Mouse (Mus musculus) heart, embryonic 10.5 days (tissue): Measurements from ENCODE around the gene Mrpl54. TPM values are rescaled to one million over a fixed set of nuclear protein-coding genes. Genes with fewer than 3 reads are reported as not detected.

Experiments
- DNase-seq: peaks from one replicate; pipeline ENCODE4 v3.0.0-alpha.2; 2017; ENCODE audit warnings: low spot score
- H3K27ac ChIP-seq: fragments of 300-500 bp; sonication (generic); 2 replicates; pipeline ENCODE4 v1.5.1; 2016; ENCODE audit warnings: mild to moderate bottlenecking
- H3K27me3 ChIP-seq: fragments of 300-500 bp; sonication (generic); 2 replicates; pipeline ENCODE4 v1.6.1; 2016; ENCODE audit warnings: mild to moderate bottlenecking; ENCODE audit not compliant: poor library complexity, insufficient read depth, severe bottlenecking
- H3K36me3 ChIP-seq: fragments of 300-500 bp; sonication (generic); 2 replicates; pipeline ENCODE4 v1.6.1; 2016; ENCODE audit warnings: mild to moderate bottlenecking, moderate library complexity
- H3K4me1 ChIP-seq: fragments of 300-500 bp; sonication (generic); 2 replicates; pipeline ENCODE4 v1.6.1; 2016; ENCODE audit warnings: mild to moderate bottlenecking
- H3K4me3 ChIP-seq: fragments of 300-500 bp; sonication (generic); 2 replicates; pipeline ENCODE4 v1.5.1; 2016; ENCODE audit warnings: mild to moderate bottlenecking, moderate library complexity
- H3K9me3 ChIP-seq: fragments of 300-500 bp; sonication (generic); 2 replicates; pipeline ENCODE4 v1.6.1; 2016; ENCODE audit warnings: mild to moderate bottlenecking, moderate library complexity
- WGBS: fragments of 180-500 bp; shearing (Covaris S2); methylation state at CpG from one replicate; pipeline ENCODE4 v1.1.7; 2016; 5-methylcytosine and 5-hydroxymethylcytosine counted together
- polyA plus RNA-seq: library from polyadenylated mRNA; unstranded; fragments of >200 nt; fragmentation: Nextera tagmentation; extraction: Ambion mirVana; gene quantifications from 2 replicates; pipeline ENCODE4 v1.2.1, GENCODE M21; 2016

The Mrpl54 gene
- polyA plus RNA-seq, 1 experiment from 2014 or later = 285 TPM

- no peak within 1 kb of the TSS for H3K27ac ChIP-seq
- H3K36me3 ChIP-seq = peaks cover 6% of the 10 kb centered on the region; the same call in 1 of the 2 replicates
- H3K4me3 ChIP-seq = peak within 1 kb of the TSS; percentile 79; the same call in 1 of the 2 replicates
- no peaks in the 10 kb centered on the region for H3K9me3 ChIP-seq
- H3K27me3 ChIP-seq = peaks cover 46% of the 10 kb centered on the region
- no peak for DNase-seq
- 71% methylated on average over 9 of the region's 9 CpGs for WGBS
- peaks cover 46% of the 10 kb centered on the region for H3K4me1 ChIP-seq
Observed at GRCm38 (mm10) chr10:81291511-81292104, 24.9 kb upstream of the Mrpl54 start, which contains the start of gene Tjp3. Gene Tjp3 (minus strand): TSS chr10:81291581.

GRCm38 (mm10) chr10:81290698-81291460, 24.1 kb upstream of the Mrpl54 start:
- H3K4me1 ChIP-seq = peaks cover 48% of the 10 kb centered on the region
- DNase-seq = no peak
- H3K9me3 ChIP-seq = no peaks in the 10 kb centered on the region
- H3K36me3 ChIP-seq = peaks cover 3% of the 10 kb centered on the region; the same call in 1 of the 2 replicates
- 23% methylated on average over 24 of the region's 24 CpGs for WGBS
- H3K27ac ChIP-seq = no peak overlapping the region
- H3K4me3 ChIP-seq = no peak overlapping the region
- peaks cover 49% of the 10 kb centered on the region for H3K27me3 ChIP-seq

- no peaks in the 10 kb centered on the region for H3K36me3 ChIP-seq
- H3K9me3 ChIP-seq = no peaks in the 10 kb centered on the region
- H3K4me3 ChIP-seq = 0 out of 2 replicates have a peak overlapping the region, but pooled peaks have one; percentile 1
- H3K4me1 ChIP-seq = peaks cover 47% of the 10 kb centered on the region
- DNase-seq = no peak
- 59% methylated on average over 14 of the region's 14 CpGs for WGBS
- no peak overlapping the region for H3K27ac ChIP-seq
- H3K27me3 ChIP-seq = peaks cover 58% of the 10 kb centered on the region
Observed at GRCm38 (mm10) chr10:81289811-81290210, 23.1 kb upstream of the Mrpl54 start.

GRCm38 (mm10) chr10:81289278-81289677, 22.5 kb upstream of the Mrpl54 start:
- Histone ChIP-seq H3K9me3 (no peaks in the 10 kb centered on the region), H3K4me3 (no peak overlapping the region; the same call in 1 of the 2 replicates), H3K36me3 (no peaks in the 10 kb centered on the region), H3K4me1 (peaks cover 44% of the 10 kb centered on the region), H3K27me3 (peaks cover 63% of the 10 kb centered on the region), H3K27ac (no peak overlapping the region)
- WGBS = 4% methylated on average over 7 of the region's 7 CpGs
- DNase-seq = peak; percentile 86

- H3K27me3 ChIP-seq = peaks cover 70% of the 10 kb centered on the region
- DNase-seq = no peak
- no peak overlapping the region for H3K27ac ChIP-seq
Observed at GRCm38 (mm10) chr10:81288601-81289000, 21.9 kb upstream of the Mrpl54 start.

GRCm38 (mm10) chr10:81287513-81288157, 20.9 kb upstream of the Mrpl54 start:
- no peak overlapping the region for H3K27ac ChIP-seq
- no peaks in the 10 kb centered on the region for H3K36me3 ChIP-seq
- no peaks in the 10 kb centered on the region for H3K9me3 ChIP-seq
- WGBS = 49% methylated on average over 8 of the region's 8 CpGs
- no peak overlapping the region for H3K4me3 ChIP-seq
- no peak for DNase-seq
- H3K4me1 ChIP-seq = peaks cover 30% of the 10 kb centered on the region
- peaks cover 80% of the 10 kb centered on the region for H3K27me3 ChIP-seq

More at GRCm38 (mm10) chr10:81288601-81289000, 21.9 kb upstream of the Mrpl54 start:
- no peaks in the 10 kb centered on the region for H3K9me3 ChIP-seq
- WGBS = 24% methylated on average over 6 of the region's 6 CpGs
- 0 out of 2 replicates have a peak overlapping the region, but pooled peaks have one; percentile 3 for H3K4me3 ChIP-seq
- no peaks in the 10 kb centered on the region for H3K36me3 ChIP-seq
- H3K4me1 ChIP-seq = peaks cover 37% of the 10 kb centered on the region

- Histone ChIP-seq H3K4me3 (no peak overlapping the region), H3K9me3 (no peaks in the 10 kb centered on the region), H3K4me1 (peaks cover 30% of the 10 kb centered on the region), H3K36me3 (no peaks in the 10 kb centered on the region), H3K27ac (no peak overlapping the region), H3K27me3 (peaks cover 83% of the 10 kb centered on the region)
- DNase-seq = no peak
- 38% methylated on average over 6 of the region's 6 CpGs for WGBS
Observed at GRCm38 (mm10) chr10:81286586-81286985, 19.9 kb upstream of the Mrpl54 start.

- Histone ChIP-seq H3K4me3 (peak overlapping the region; percentile 55), H3K27me3 (peaks cover 83% of the 10 kb centered on the region), H3K27ac (peak overlapping the region; percentile 84), H3K36me3 (no peaks in the 10 kb centered on the region), H3K9me3 (no peaks in the 10 kb centered on the region), H3K4me1 (peaks cover 29% of the 10 kb centered on the region)
- 2% methylated on average over 54 of the region's 54 CpGs for WGBS
- peak; percentile 96 for DNase-seq
Observed at GRCm38 (mm10) chr10:81285694-81286450, 19.1 kb upstream of the Mrpl54 start.

- 9% methylated on average over 17 of the region's 17 CpGs for WGBS
- peak overlapping the region; percentile 55; the same call in 1 of the 2 replicates for H3K4me3 ChIP-seq
- no peak overlapping the region for H3K27ac ChIP-seq
- H3K4me1 ChIP-seq = peaks cover 29% of the 10 kb centered on the region
- no peak for DNase-seq
- H3K36me3 ChIP-seq = no peaks in the 10 kb centered on the region; the same call in 1 of the 2 replicates
- peaks cover 83% of the 10 kb centered on the region for H3K27me3 ChIP-seq
- H3K9me3 ChIP-seq = no peaks in the 10 kb centered on the region
Observed at GRCm38 (mm10) chr10:81284719-81285118, 18.0 kb upstream of the Mrpl54 start.

GRCm38 (mm10) chr10:81284189-81284588, 17.5 kb upstream of the Mrpl54 start:
- Histone ChIP-seq H3K4me3 (no peak overlapping the region), H3K4me1 (peaks cover 30% of the 10 kb centered on the region), H3K27me3 (peaks cover 83% of the 10 kb centered on the region), H3K9me3 (no peaks in the 10 kb centered on the region), H3K27ac (no peak overlapping the region), H3K36me3 (no peaks in the 10 kb centered on the region; the same call in 1 of the 2 replicates)
- DNase-seq = no peak
- 42% methylated on average over 6 of the region's 6 CpGs for WGBS

GRCm38 (mm10) chr10:81279496-81279895, 12.8 kb upstream of the Mrpl54 start:
- Histone ChIP-seq H3K27ac (peak overlapping the region; percentile 44; the same call in 1 of the 2 replicates), H3K27me3 (peaks cover 78% of the 10 kb centered on the region), H3K9me3 (no peaks in the 10 kb centered on the region), H3K4me1 (peaks cover 16% of the 10 kb centered on the region), H3K36me3 (no peaks in the 10 kb centered on the region; the same call in 1 of the 2 replicates), H3K4me3 (no peak overlapping the region; the same call in 1 of the 2 replicates)
- 32% methylated on average over 10 of the region's 10 CpGs for WGBS
- no peak for DNase-seq

GRCm38 (mm10) chr10:81277676-81278075, 10.9 kb upstream of the Mrpl54 start:
- Histone ChIP-seq H3K27ac (no peak overlapping the region), H3K27me3 (peaks cover 60% of the 10 kb centered on the region), H3K4me1 (peaks cover 16% of the 10 kb centered on the region), H3K36me3 (peaks cover 15% of the 10 kb centered on the region), H3K4me3 (no peak overlapping the region), H3K9me3 (no peaks in the 10 kb centered on the region)
- 73% methylated on average over 22 of the region's 22 CpGs for WGBS
- no peak for DNase-seq
